Mouse (Mus musculus): ENCODE measurements around the gene Tmem202. TPM values are rescaled to one million over a fixed set of nuclear protein-coding genes. Genes with fewer than 3 reads are reported as not detected.
A peak's percentile ranks its signal among the peaks of the same experiment; 100 is the strongest.

Gene Tmem202
- polyA plus RNA-seq, 1 experiment, result 0.35 TPM

GRCm38 (mm10) chr9:59487331-59487730, 52.3 kb downstream of the Tmem202 start:
- TF ChIP-seq CEBPB (IDR thresholded peaks at IDR 0.05; ENCODE audit: low read depth) (no peak), FOSL1 (IDR thresholded peaks at IDR 0.05; ENCODE audit: insufficient read depth, low read length, poor library complexity, severe bottlenecking) (no peak), MYOD1 (IDR thresholded peaks at IDR 0.05; ENCODE audit: control insufficient read depth, insufficient read length, low read depth) (no peak), MYOG (IDR thresholded peaks at IDR 0.05; ENCODE audit: control insufficient read depth, extremely low read depth, insufficient read length) (no peak), CTCF (IDR thresholded peaks at IDR 0.05; ENCODE audit: control insufficient read depth, insufficient read depth, insufficient read length) (no peak), MAX (IDR thresholded peaks at IDR 0.05) (no peak), USF1 (IDR thresholded peaks at IDR 0.05; ENCODE audit: low read depth) (no peak)
- Histone ChIP-seq H3K36me3 (ENCODE audit: control insufficient read depth, insufficient read depth) (peaks cover 7% of the 10 kb centered on the region), H3K27me3 (ENCODE audit: control insufficient read depth, insufficient read depth, insufficient read length) (no peaks in the 10 kb centered on the region), H3K79me2 (ENCODE audit: control insufficient read depth, insufficient read depth) (peaks cover 40% of the 10 kb centered on the region), H3K79me3 (ENCODE audit: low read depth) (peaks cover 37% of the 10 kb centered on the region), H3K4me3 (ENCODE audit: insufficient read depth, poor library complexity, severe bottlenecking) (peak overlapping the region; percentile 82), H3ac (ENCODE audit: control insufficient read depth, insufficient read length, low read depth) (no peak overlapping the region)

DNA sequence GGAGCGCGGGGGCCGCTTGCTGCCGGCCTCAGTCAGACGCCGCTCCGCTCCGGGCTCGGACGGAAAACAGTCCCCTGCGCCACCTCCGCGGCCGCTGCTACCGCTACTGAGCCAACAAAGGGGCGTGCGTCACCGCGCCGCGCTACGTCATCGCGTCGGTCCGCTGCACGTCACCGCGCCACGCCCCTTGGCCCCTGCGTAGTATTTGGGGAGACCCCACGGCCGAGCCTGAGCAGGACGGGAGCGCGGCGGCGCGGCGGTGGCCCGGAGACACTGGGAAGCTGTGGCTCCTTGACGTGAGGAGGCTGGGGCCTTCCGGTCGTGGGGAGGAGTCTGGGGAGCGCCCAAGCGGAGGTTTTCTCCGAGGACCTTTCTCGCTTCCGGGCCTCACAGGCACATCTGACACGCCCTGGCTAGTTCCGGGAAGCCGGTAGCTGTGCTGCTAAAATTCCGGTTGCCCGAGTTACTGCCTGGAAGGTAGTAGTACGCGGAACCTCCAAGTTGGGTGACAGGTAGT, 53.0 kb downstream of the Tmem202 start, which contains the start of gene Arih1:
Gene Arih1, minus strand, starts transcription at position 70 of the 517 bp plus-strand sequence.
- peak within 1 kb of the TSS; percentile 82 for H3K4me3 ChIP-seq (ENCODE audit: insufficient read depth, poor library complexity, severe bottlenecking)
- peaks cover 45% of the 10 kb centered on the region for H3K79me3 ChIP-seq (ENCODE audit: low read depth)
- H3K36me3 ChIP-seq (ENCODE audit: control insufficient read depth, insufficient read depth), result peaks cover 7% of the 10 kb centered on the region
- H3ac ChIP-seq (ENCODE audit: control insufficient read depth, insufficient read length, low read depth), result peak within 1 kb of the TSS; percentile 89
- no peaks in the 10 kb centered on the region for H3K27me3 ChIP-seq (ENCODE audit: control insufficient read depth, insufficient read depth, insufficient read length)
- H3K79me2 ChIP-seq (ENCODE audit: control insufficient read depth, insufficient read depth), result peaks cover 47% of the 10 kb centered on the region
- TF ChIP-seq MAX (IDR thresholded peaks at IDR 0.05), result peak; percentile 19
- TF ChIP-seq CTCF (IDR thresholded peaks at IDR 0.05; ENCODE audit: control insufficient read depth, insufficient read depth, insufficient read length), result no peak

- H3K36me3 ChIP-seq (ENCODE audit: control insufficient read depth, insufficient read depth), result peaks cover 7% of the 10 kb centered on the region
- no peak for TF ChIP-seq MYOD1 (IDR thresholded peaks at IDR 0.05; ENCODE audit: control insufficient read depth, insufficient read length, low read depth)
- TF ChIP-seq CTCF (IDR thresholded peaks at IDR 0.05; ENCODE audit: control insufficient read depth, insufficient read depth, insufficient read length), result no peak
- TF ChIP-seq MAX (IDR thresholded peaks at IDR 0.05), result no peak
- TF ChIP-seq CEBPB (IDR thresholded peaks at IDR 0.05; ENCODE audit: low read depth), result no peak
- no peak for TF ChIP-seq FOSL1 (IDR thresholded peaks at IDR 0.05; ENCODE audit: insufficient read depth, low read length, poor library complexity, severe bottlenecking)
- no peak for TF ChIP-seq MYOG (IDR thresholded peaks at IDR 0.05; ENCODE audit: control insufficient read depth, extremely low read depth, insufficient read length)
- no peak for TF ChIP-seq USF1 (IDR thresholded peaks at IDR 0.05; ENCODE audit: low read depth)
- peak overlapping the region; percentile 82 for H3K4me3 ChIP-seq (ENCODE audit: insufficient read depth, poor library complexity, severe bottlenecking)
- peaks cover 49% of the 10 kb centered on the region for H3K79me3 ChIP-seq (ENCODE audit: low read depth)
- peaks cover 53% of the 10 kb centered on the region for H3K79me2 ChIP-seq (ENCODE audit: control insufficient read depth, insufficient read depth)
- H3K27me3 ChIP-seq (ENCODE audit: control insufficient read depth, insufficient read depth, insufficient read length), result no peaks in the 10 kb centered on the region
- H3ac ChIP-seq (ENCODE audit: control insufficient read depth, insufficient read length, low read depth), result peak overlapping the region; percentile 89
Measured at GRCm38 (mm10) chr9:59486076-59486518, 53.5 kb downstream of the Tmem202 start.

DNA sequence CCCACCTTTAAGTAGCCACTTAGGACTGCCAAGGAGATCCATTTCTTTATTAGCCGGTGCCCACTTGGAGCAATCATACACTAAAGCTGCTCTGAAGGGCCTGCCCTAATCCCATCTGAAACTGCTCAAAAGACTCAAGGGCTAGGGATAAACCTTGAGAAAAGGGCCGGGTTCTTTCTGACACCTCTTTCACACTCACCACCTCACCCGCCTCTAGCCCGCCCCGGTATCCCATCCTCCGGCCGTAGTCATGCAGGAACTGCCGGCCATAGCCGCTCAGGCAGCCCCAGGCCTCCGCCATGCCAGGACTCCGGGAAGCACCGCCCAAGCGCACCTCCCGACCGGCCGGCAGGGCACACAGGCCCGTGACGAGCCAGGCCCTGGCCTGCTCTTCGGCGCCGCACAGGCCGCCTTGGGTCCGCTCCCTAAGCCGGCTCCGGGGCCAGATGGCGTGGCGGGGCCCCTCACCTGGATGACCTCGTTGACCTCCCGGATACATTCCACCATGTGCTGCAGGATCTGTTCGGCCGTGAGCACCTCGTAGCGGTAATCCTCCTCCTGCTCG, 54.1 kb downstream of the Tmem202 start:
- TF ChIP-seq CTCF (IDR thresholded peaks at IDR 0.05; ENCODE audit: control insufficient read depth, insufficient read depth, insufficient read length) (no peak), USF1 (IDR thresholded peaks at IDR 0.05; ENCODE audit: low read depth) (no peak), CEBPB (IDR thresholded peaks at IDR 0.05; ENCODE audit: low read depth) (no peak), MYOG (IDR thresholded peaks at IDR 0.05; ENCODE audit: control insufficient read depth, extremely low read depth, insufficient read length) (no peak), MYOD1 (IDR thresholded peaks at IDR 0.05; ENCODE audit: control insufficient read depth, insufficient read length, low read depth) (no peak), MAX (IDR thresholded peaks at IDR 0.05) (no peak), FOSL1 (IDR thresholded peaks at IDR 0.05; ENCODE audit: insufficient read depth, low read length, poor library complexity, severe bottlenecking) (no peak)

DNA sequence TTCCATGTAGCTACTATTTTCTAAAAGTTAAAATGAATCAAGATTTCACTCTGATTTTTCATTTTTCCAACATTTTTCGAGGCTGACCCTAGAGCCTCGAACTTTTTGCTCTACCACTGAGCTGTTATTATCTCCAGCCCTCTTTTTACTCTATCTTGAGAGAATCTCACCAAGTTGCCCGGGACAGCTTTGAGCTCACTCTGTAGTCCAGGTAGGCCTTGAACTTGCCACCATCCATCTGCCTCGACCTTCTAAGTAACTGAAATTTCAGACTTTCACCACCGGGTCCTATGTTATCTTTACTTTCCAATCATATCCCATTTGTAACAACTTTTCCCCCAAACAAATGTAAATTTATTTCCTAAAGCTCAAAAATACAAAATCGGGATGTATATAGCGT, 54.9 kb downstream of the Tmem202 start:
- Histone ChIP-seq H3ac (ENCODE audit: control insufficient read depth, insufficient read length, low read depth) (peak overlapping the region; percentile 60), H3K79me2 (ENCODE audit: control insufficient read depth, insufficient read depth) (peaks cover 66% of the 10 kb centered on the region), H3K27me3 (ENCODE audit: control insufficient read depth, insufficient read depth, insufficient read length) (no peaks in the 10 kb centered on the region), H3K36me3 (ENCODE audit: control insufficient read depth, insufficient read depth) (peaks cover 11% of the 10 kb centered on the region), H3K79me3 (ENCODE audit: low read depth) (peaks cover 62% of the 10 kb centered on the region), H3K4me3 (ENCODE audit: insufficient read depth, poor library complexity, severe bottlenecking) (peak overlapping the region; percentile 82)
- TF ChIP-seq MYOG (IDR thresholded peaks at IDR 0.05; ENCODE audit: control insufficient read depth, extremely low read depth, insufficient read length), result no peak

More for the DNA sequence above, 54.1 kb downstream of the Tmem202 start:
- Histone ChIP-seq H3K4me3 (ENCODE audit: insufficient read depth, poor library complexity, severe bottlenecking) (peak overlapping the region; percentile 82), H3K27me3 (ENCODE audit: control insufficient read depth, insufficient read depth, insufficient read length) (no peaks in the 10 kb centered on the region), H3ac (ENCODE audit: control insufficient read depth, insufficient read length, low read depth) (peak overlapping the region; percentile 89), H3K79me2 (ENCODE audit: control insufficient read depth, insufficient read depth) (peaks cover 58% of the 10 kb centered on the region), H3K79me3 (ENCODE audit: low read depth) (peaks cover 54% of the 10 kb centered on the region), H3K36me3 (ENCODE audit: control insufficient read depth, insufficient read depth) (peaks cover 7% of the 10 kb centered on the region)

GRCm38 (mm10) chr9:59482419-59482818, 57.2 kb downstream of the Tmem202 start:
- H3K79me3 ChIP-seq (ENCODE audit: low read depth), result peaks cover 86% of the 10 kb centered on the region
- peaks cover 12% of the 10 kb centered on the region for H3K36me3 ChIP-seq (ENCODE audit: control insufficient read depth, insufficient read depth)
- H3K4me3 ChIP-seq (ENCODE audit: insufficient read depth, poor library complexity, severe bottlenecking), result no peak overlapping the region
- TF ChIP-seq CTCF (IDR thresholded peaks at IDR 0.05; ENCODE audit: control insufficient read depth, insufficient read depth, insufficient read length), result no peak
- no peak for TF ChIP-seq MAX (IDR thresholded peaks at IDR 0.05)
- TF ChIP-seq CEBPB (IDR thresholded peaks at IDR 0.05; ENCODE audit: low read depth), result no peak
- TF ChIP-seq USF1 (IDR thresholded peaks at IDR 0.05; ENCODE audit: low read depth), result no peak
- TF ChIP-seq FOSL1 (IDR thresholded peaks at IDR 0.05; ENCODE audit: insufficient read depth, low read length, poor library complexity, severe bottlenecking), result no peak
- no peak for TF ChIP-seq MYOD1 (IDR thresholded peaks at IDR 0.05; ENCODE audit: control insufficient read depth, insufficient read length, low read depth)
- no peak for TF ChIP-seq MYOG (IDR thresholded peaks at IDR 0.05; ENCODE audit: control insufficient read depth, extremely low read depth, insufficient read length)
- no peaks in the 10 kb centered on the region for H3K27me3 ChIP-seq (ENCODE audit: control insufficient read depth, insufficient read depth, insufficient read length)
- peaks cover 89% of the 10 kb centered on the region for H3K79me2 ChIP-seq (ENCODE audit: control insufficient read depth, insufficient read depth)
- H3ac ChIP-seq (ENCODE audit: control insufficient read depth, insufficient read length, low read depth), result no peak overlapping the region
